Mouse (Mus musculus) layer of hippocampus, adult 9-11 months (tissue): ENCODE measurements around the gene Necap1.

Experiments
- DNase-seq: peaks from one replicate; pipeline ENCODE4 v3.0.0; 2022

Necap1 gene

GRCm38 (mm10) chr6:122889599-122889998 is 15.3 kb downstream of the Necap1 start:
- DNase-seq, result no peak

- DNase-seq, result peak; percentile 31
Observed at GRCm38 (mm10) chr6:122892442-122893049, 18.3 kb downstream of the Necap1 start.

DNA sequence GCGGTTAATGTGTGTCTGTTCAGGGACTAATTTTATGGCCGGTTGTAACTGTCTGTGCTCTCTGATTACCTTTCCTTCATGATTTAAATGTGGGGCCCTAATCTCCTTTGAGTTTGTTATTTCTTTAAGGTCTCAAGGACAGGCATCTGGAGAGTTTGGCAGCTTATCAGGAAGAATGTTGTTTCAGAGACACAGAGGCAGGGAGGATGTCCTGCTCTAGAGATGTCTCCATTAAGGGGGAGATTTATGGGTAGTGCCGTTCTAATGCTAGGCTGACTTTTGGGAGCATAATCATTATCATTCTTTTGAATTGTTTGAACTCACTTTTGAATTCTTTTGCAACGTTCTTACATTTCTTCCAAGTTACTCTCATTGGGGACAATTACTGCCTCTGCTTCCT is 45.6 kb downstream of the Necap1 start:
- no peak for DNase-seq

DNA sequence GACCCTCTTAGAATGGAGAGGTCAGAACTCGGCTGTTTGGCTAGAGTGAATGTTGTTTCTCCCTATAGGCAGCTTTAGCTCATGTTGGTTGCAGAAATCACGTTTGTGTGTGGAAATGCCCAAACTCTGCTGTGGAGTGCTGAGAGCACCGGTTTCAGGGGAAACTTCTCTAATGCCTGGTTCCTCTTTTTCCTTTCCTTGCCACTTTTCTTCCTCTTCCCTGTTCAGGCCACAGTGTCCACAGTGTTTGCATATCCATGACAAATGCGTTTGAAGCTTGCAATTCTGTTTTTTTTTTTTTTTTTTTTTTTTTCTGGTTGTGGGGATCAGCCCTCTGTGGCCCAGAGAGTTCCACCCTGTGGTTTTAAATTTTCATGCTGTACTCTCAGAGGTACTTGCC is 47.2 kb downstream of the Necap1 start, which contains the start of gene Clec4a1:
TSS of gene Clec4a1 (plus strand) at position 398 of the 400 bp plus-strand sequence.
- peak; percentile 18 for DNase-seq

GRCm38 (mm10) chr6:122934845-122935244 is 60.6 kb downstream of the Necap1 start:
- no peak for DNase-seq
